Mouse (Mus musculus): Measurements from ENCODE around the gene Ccdc136. TPM values are rescaled to one million over a fixed set of nuclear protein-coding genes. Genes with fewer than 3 reads are reported as not detected.

Gene Ccdc136
- total and polyA plus RNA-seq, 3 experiments = 0.02 to 0.11 TPM; not detected in 1

DNA sequence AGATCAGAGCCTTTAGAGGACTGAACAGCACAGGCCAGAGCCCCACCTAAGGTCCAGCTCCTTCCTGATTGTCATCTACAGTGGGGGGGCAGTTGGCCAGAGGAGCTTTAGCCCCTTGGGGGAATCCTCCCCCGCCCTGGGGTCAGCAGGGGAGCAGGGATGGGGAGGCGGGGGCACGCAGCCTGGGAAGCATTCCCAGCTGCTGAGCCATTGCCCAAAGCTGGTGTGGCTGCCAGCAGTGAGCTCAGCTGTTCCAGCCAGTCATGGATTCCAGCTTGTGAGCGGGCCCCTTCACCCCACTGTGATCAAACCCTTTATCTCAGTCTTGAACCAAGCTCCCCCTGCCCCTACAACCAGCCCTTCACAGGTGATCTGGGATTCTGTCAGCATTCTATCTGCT lies 43.1 kb downstream of the Ccdc136 start:
- H3K4me3 ChIP-seq (ENCODE audit: low read depth, low read length) = no peak overlapping the region
- peaks cover 47% of the 10 kb centered on the region for H3K4me1 ChIP-seq (ENCODE audit: insufficient read depth, low read depth, low read length)
- H3K27me3 ChIP-seq (ENCODE audit: insufficient read depth, low read length) = peaks cover 83% of the 10 kb centered on the region
- no peaks in the 10 kb centered on the region for H3K9me3 ChIP-seq (replicated peaks)
- DNase-seq (ENCODE audit: low spot score) (no peak), ATAC-seq (ENCODE audit: extremely low read depth, insufficient number of reproducible peaks, low FRiP score, poor library complexity, severe bottlenecking) (no peak)
- no peak for TF ChIP-seq CTCF (IDR thresholded peaks at IDR 0.05; ENCODE audit: low read depth, low read length)
- H3K36me3 ChIP-seq (replicated peaks) = no peaks in the 10 kb centered on the region

- Histone ChIP-seq H3K4me3 (ENCODE audit: low read depth, low read length) (no peak overlapping the region), H3K27me3 (ENCODE audit: insufficient read depth, low read length) (peaks cover 79% of the 10 kb centered on the region), H3K36me3 (replicated peaks) (no peaks in the 10 kb centered on the region), H3K4me1 (ENCODE audit: insufficient read depth, low read depth, low read length) (peaks cover 41% of the 10 kb centered on the region), H3K9me3 (replicated peaks) (no peaks in the 10 kb centered on the region)
- TF ChIP-seq GATA2 (IDR thresholded peaks at IDR 0.05; ENCODE audit: borderline replicate concordance, low read depth, low read length) = no peak
- TF ChIP-seq GATA1 (IDR thresholded peaks at IDR 0.05; ENCODE audit: borderline replicate concordance, low read length) = no peak
- no peak for TF ChIP-seq POLR2AphosphoS5 (IDR thresholded peaks at IDR 0.05; ENCODE audit: insufficient replicate concordance, low read depth, low read length)
- TF ChIP-seq TAL1 (conservative IDR thresholded peaks at IDR 0.05; ENCODE audit: low read depth, low read length) = no peak
- TF ChIP-seq CTCF (IDR thresholded peaks at IDR 0.05; ENCODE audit: low read depth, low read length) = no peak
- DNase-seq (ENCODE audit: low spot score) (no peak), ATAC-seq (ENCODE audit: extremely low read depth, insufficient number of reproducible peaks, low FRiP score, poor library complexity, severe bottlenecking) (no peak)
Measured at GRCm38 (mm10) chr6:29439789-29440188, 43.7 kb downstream of the Ccdc136 start.

DNA sequence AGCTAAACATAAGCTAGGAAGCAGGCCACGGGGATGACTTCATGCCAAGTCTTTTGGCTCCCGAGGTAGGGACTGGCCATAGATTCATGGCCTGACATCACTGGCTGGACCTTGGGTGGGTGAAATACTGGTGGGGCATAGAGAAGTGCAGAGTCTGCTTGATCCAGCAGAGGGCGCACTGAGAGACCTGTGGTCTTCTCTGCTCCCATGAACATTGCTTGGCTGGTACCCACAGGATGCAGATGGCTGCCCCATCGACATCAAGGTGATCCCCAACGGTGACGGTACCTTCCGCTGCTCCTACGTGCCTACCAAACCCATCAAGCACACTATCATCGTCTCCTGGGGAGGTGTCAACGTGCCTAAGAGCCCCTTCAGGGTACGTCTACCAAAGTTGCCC lies 48.7 kb downstream of the Ccdc136 start:
- DNase-seq (ENCODE audit: low spot score) (peak; percentile 65), ATAC-seq (ENCODE audit: extremely low read depth, insufficient number of reproducible peaks, low FRiP score, poor library complexity, severe bottlenecking) (no peak)
- Histone ChIP-seq H3K4me1 (ENCODE audit: insufficient read depth, low read depth, low read length) (peaks cover 17% of the 10 kb centered on the region), H3K4me3 (ENCODE audit: low read depth, low read length) (no peak overlapping the region), H3K27me3 (ENCODE audit: insufficient read depth, low read length) (peaks cover 62% of the 10 kb centered on the region), H3K36me3 (replicated peaks) (no peaks in the 10 kb centered on the region), H3K9me3 (replicated peaks) (no peaks in the 10 kb centered on the region)
- TF ChIP-seq TAL1 (conservative IDR thresholded peaks at IDR 0.05; ENCODE audit: low read depth, low read length) (no peak), POLR2AphosphoS5 (IDR thresholded peaks at IDR 0.05; ENCODE audit: insufficient replicate concordance, low read depth, low read length) (no peak), CTCF (IDR thresholded peaks at IDR 0.05; ENCODE audit: low read depth, low read length) (peak; percentile 94)

DNA sequence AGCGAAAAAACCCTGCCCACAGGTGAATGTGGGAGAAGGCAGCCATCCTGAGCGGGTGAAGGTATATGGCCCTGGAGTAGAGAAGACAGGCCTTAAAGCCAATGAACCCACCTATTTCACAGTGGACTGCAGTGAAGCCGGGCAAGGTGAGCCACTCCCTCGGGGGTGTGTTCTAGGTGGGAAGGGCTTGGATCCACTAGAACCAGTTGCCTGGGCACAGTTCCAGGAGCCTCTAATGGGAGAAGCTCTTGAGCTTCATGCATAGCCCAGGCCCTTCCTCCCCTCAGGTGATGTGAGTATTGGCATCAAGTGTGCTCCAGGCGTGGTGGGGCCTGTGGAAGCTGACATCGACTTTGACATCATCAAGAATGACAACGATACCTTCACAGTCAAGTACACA lies 49.2 kb downstream of the Ccdc136 start:
- ATAC-seq (ENCODE audit: extremely low read depth, insufficient number of reproducible peaks, low FRiP score, poor library complexity, severe bottlenecking) = no peak
- Histone ChIP-seq H3K4me3 (ENCODE audit: low read depth, low read length) (no peak overlapping the region), H3K4me1 (ENCODE audit: insufficient read depth, low read depth, low read length) (peaks cover 19% of the 10 kb centered on the region), H3K9me3 (replicated peaks) (no peaks in the 10 kb centered on the region), H3K27me3 (ENCODE audit: insufficient read depth, low read length) (peaks cover 56% of the 10 kb centered on the region), H3K36me3 (replicated peaks) (no peaks in the 10 kb centered on the region)
- DNase-seq (ENCODE audit: low spot score) = no peak
- TF ChIP-seq TAL1 (conservative IDR thresholded peaks at IDR 0.05; ENCODE audit: low read depth, low read length) = no peak
- TF ChIP-seq CTCF (IDR thresholded peaks at IDR 0.05; ENCODE audit: low read depth, low read length) = no peak
- no peak for TF ChIP-seq GATA1 (IDR thresholded peaks at IDR 0.05; ENCODE audit: borderline replicate concordance, low read length)
- TF ChIP-seq GATA2 (IDR thresholded peaks at IDR 0.05; ENCODE audit: borderline replicate concordance, low read depth, low read length) = no peak
- no peak for TF ChIP-seq POLR2AphosphoS5 (IDR thresholded peaks at IDR 0.05; ENCODE audit: insufficient replicate concordance, low read depth, low read length)

DNA sequence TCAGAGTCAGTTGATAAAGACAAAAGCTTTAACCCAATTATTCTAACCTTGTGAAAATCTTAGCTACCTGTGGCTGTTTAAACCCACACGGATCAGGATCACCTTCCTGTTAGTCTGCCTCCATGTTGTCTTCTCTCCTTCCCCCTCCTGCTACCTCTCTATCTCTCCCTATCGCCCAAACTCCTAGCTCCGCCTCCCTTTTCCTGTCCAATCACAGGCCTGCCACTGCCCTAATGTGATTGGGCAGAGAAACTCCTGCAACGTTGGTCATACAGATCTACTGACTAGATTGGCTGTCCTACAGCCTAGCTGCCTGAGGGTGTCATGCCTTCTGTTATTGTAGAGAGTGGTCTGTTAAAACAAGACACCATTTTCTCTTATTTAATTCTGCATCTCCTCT lies 53.7 kb downstream of the Ccdc136 start:
- Histone ChIP-seq H3K4me3 (ENCODE audit: low read depth, low read length) (no peak overlapping the region), H3K27me3 (ENCODE audit: insufficient read depth, low read length) (peaks cover 42% of the 10 kb centered on the region), H3K36me3 (replicated peaks) (no peaks in the 10 kb centered on the region), H3K9me3 (replicated peaks) (no peaks in the 10 kb centered on the region), H3K4me1 (ENCODE audit: insufficient read depth, low read depth, low read length) (peaks cover 15% of the 10 kb centered on the region)
- ATAC-seq (ENCODE audit: extremely low read depth, insufficient number of reproducible peaks, low FRiP score, poor library complexity, severe bottlenecking) (peak; percentile 57), DNase-seq (ENCODE audit: low spot score) (peak; percentile 44)
- TF ChIP-seq GATA1 (IDR thresholded peaks at IDR 0.05; ENCODE audit: borderline replicate concordance, low read length) = no peak
- no peak for TF ChIP-seq POLR2AphosphoS5 (IDR thresholded peaks at IDR 0.05; ENCODE audit: insufficient replicate concordance, low read depth, low read length)
- TF ChIP-seq TAL1 (conservative IDR thresholded peaks at IDR 0.05; ENCODE audit: low read depth, low read length) = no peak
- TF ChIP-seq GATA2 (IDR thresholded peaks at IDR 0.05; ENCODE audit: borderline replicate concordance, low read depth, low read length) = no peak
- TF ChIP-seq CTCF (IDR thresholded peaks at IDR 0.05; ENCODE audit: low read depth, low read length) = no peak

DNA sequence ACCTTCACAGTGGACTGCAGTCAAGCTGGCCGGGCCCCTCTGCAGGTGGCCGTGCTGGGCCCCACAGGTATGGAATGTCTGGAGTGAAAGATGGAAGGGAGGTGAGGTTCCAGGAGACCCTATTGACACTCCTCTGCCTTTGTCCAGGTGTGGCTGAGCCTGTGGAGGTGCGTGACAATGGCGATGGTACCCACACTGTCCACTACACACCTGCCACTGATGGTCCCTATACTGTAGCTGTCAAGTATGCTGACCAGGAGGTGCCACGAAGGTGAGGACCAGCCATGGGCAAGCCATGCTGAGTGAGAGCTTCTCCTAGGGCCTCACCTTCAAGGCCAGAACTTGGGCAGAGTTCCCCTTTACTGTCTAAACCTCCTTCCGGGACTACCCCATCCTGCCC lies 54.6 kb downstream of the Ccdc136 start:
- no peak overlapping the region for H3K4me3 ChIP-seq (ENCODE audit: low read depth, low read length)
- no peaks in the 10 kb centered on the region for H3K36me3 ChIP-seq (replicated peaks)
- DNase-seq (ENCODE audit: low spot score) (no peak), ATAC-seq (ENCODE audit: extremely low read depth, insufficient number of reproducible peaks, low FRiP score, poor library complexity, severe bottlenecking) (no peak)
- no peak for TF ChIP-seq POLR2AphosphoS5 (IDR thresholded peaks at IDR 0.05; ENCODE audit: insufficient replicate concordance, low read depth, low read length)
- no peak for TF ChIP-seq CTCF (IDR thresholded peaks at IDR 0.05; ENCODE audit: low read depth, low read length)
- TF ChIP-seq GATA2 (IDR thresholded peaks at IDR 0.05; ENCODE audit: borderline replicate concordance, low read depth, low read length) = no peak
- no peak for TF ChIP-seq GATA1 (IDR thresholded peaks at IDR 0.05; ENCODE audit: borderline replicate concordance, low read length)
- TF ChIP-seq TAL1 (conservative IDR thresholded peaks at IDR 0.05; ENCODE audit: low read depth, low read length) = no peak
- peaks cover 49% of the 10 kb centered on the region for H3K27me3 ChIP-seq (ENCODE audit: insufficient read depth, low read length)
- H3K4me1 ChIP-seq (ENCODE audit: insufficient read depth, low read depth, low read length) = peaks cover 15% of the 10 kb centered on the region
- H3K9me3 ChIP-seq (replicated peaks) = no peaks in the 10 kb centered on the region

DNA sequence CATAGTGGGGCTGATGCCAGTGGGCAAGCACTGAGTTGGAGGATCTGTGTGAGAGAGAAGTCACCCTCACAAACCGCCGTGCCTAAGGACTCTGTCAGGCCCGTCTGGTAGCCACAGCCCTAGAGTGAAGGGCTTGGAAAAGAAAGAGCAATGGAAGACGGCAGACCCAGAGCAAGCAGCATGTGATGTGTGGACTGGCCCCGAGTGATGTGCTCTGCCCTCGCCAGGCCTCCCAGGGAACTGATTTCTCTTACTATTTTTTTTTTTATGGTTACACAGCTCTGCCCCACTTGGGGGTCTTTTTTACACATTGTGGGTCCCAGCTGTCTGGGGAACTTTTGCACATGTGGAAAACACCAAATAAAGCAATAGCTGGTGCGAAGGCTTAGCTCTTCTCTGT lies 65.4 kb downstream of the Ccdc136 start:
- H3K27me3 ChIP-seq (ENCODE audit: insufficient read depth, low read length) = peaks cover 50% of the 10 kb centered on the region
- peaks cover 9% of the 10 kb centered on the region; the same call in 1 of the 2 replicates for H3K4me1 ChIP-seq (ENCODE audit: insufficient read depth, low read depth, low read length)
- H3K36me3 ChIP-seq (replicated peaks) = no peaks in the 10 kb centered on the region
- H3K4me3 ChIP-seq (ENCODE audit: low read depth, low read length) = no peak overlapping the region
- TF ChIP-seq GATA2 (IDR thresholded peaks at IDR 0.05; ENCODE audit: borderline replicate concordance, low read depth, low read length) = no peak
- no peak for TF ChIP-seq CTCF (IDR thresholded peaks at IDR 0.05; ENCODE audit: low read depth, low read length)
- no peak for TF ChIP-seq GATA1 (IDR thresholded peaks at IDR 0.05; ENCODE audit: borderline replicate concordance, low read length)
- no peak for TF ChIP-seq POLR2AphosphoS5 (IDR thresholded peaks at IDR 0.05; ENCODE audit: insufficient replicate concordance, low read depth, low read length)
- no peak for TF ChIP-seq TAL1 (conservative IDR thresholded peaks at IDR 0.05; ENCODE audit: low read depth, low read length)
- DNase-seq (ENCODE audit: low spot score) (no peak), ATAC-seq (ENCODE audit: extremely low read depth, insufficient number of reproducible peaks, low FRiP score, poor library complexity, severe bottlenecking) (no peak)
- H3K9me3 ChIP-seq (replicated peaks) = no peaks in the 10 kb centered on the region

Measured in G1E (cell line).